Mouse (Mus musculus): ENCODE measurements around the gene Igfbpl1. TPM values are rescaled to one million over a fixed set of nuclear protein-coding genes. Genes with fewer than 3 reads are reported as not detected.

Gene Igfbpl1
- total and polyA plus RNA-seq, 3 experiments, result not detected

- Histone ChIP-seq H3K9me3 (replicated peaks; ENCODE audit: low read length) (no peaks in the 10 kb centered on the region), H3K36me3 (replicated peaks in 1 of 2; ENCODE audit: control insufficient read depth in 1 of 2, insufficient read depth in 1 of 2, low read length in 1 of 2) (no peaks in the 10 kb centered on the region), H3K27me3 (replicated peaks) (peaks cover 2% of the 10 kb centered on the region), H3K9ac (ENCODE audit: insufficient read depth, low read depth) (no peak overlapping the region), H3K4me3 (replicated peaks in 1 of 3; ENCODE audit: low read depth in 2 of 3, low read length in 2 of 3, poor library complexity in 1 of 3) (no peak overlapping the region), H3K4me2 (ENCODE audit: insufficient read depth, low read depth, poor library complexity, severe bottlenecking) (no peak overlapping the region), H3K79me2 (replicated peaks; ENCODE audit: control insufficient read depth, extremely low read depth, insufficient read depth, poor library complexity, severe bottlenecking) (no peaks in the 10 kb centered on the region), H3K27ac (ENCODE audit: insufficient read depth, low read depth) (no peak overlapping the region), H3K4me1 (ENCODE audit: control insufficient read depth in 1 of 2, insufficient read depth in 2 of 2) (peaks cover 0 to 6% of the 10 kb centered on the region in 2 experiments; a peak in 2 of 4 replicates)
- no peak for TF ChIP-seq ZKSCAN1 (IDR thresholded peaks at IDR 0.05; ENCODE audit: borderline replicate concordance, low read depth, low read length)
- in situ Hi-C loops (cut with MboI; ENCODE audit: low pct_ligation_motif_present, low pct_unique_long_range_greater_than_20kb, low sequenced_read_pairs), result no loop called here
- DNase-seq (ENCODE audit: extremely low read depth), result no peak
- dilution Hi-C loops (cut with MboI; ENCODE audit: extremely low pct_ligation_motif_present, extremely low pct_unique_long_range_greater_than_20kb, low sequenced_read_pairs), result no loop called here
Measured at GRCm38 (mm10) chr4:45849419-45849818, 22.7 kb upstream of the Igfbpl1 start.

GRCm38 (mm10) chr4:45848825-45849156 is 22.1 kb upstream of the Igfbpl1 start:
- no peaks in the 10 kb centered on the region for H3K9me3 ChIP-seq (replicated peaks; ENCODE audit: low read length)
- no peaks in the 10 kb centered on the region for H3K36me3 ChIP-seq (replicated peaks in 1 of 2; ENCODE audit: control insufficient read depth in 1 of 2, insufficient read depth in 1 of 2, low read length in 1 of 2)
- no peak for DNase-seq (ENCODE audit: extremely low read depth)
- H3K4me1 ChIP-seq (ENCODE audit: control insufficient read depth in 1 of 2, insufficient read depth in 2 of 2), result peaks cover 0 to 6% of the 10 kb centered on the region in 2 experiments; a peak in 2 of 4 replicates
- H3K27ac ChIP-seq (ENCODE audit: insufficient read depth, low read depth), result no peak overlapping the region
- H3K9ac ChIP-seq (ENCODE audit: insufficient read depth, low read depth), result no peak overlapping the region
- H3K4me2 ChIP-seq (ENCODE audit: insufficient read depth, low read depth, poor library complexity, severe bottlenecking), result no peak overlapping the region
- in situ Hi-C loops (cut with MboI; ENCODE audit: low pct_ligation_motif_present, low pct_unique_long_range_greater_than_20kb, low sequenced_read_pairs), result no loop called here
- H3K4me3 ChIP-seq (replicated peaks in 1 of 3; ENCODE audit: low read depth in 2 of 3, low read length in 2 of 3, poor library complexity in 1 of 3), result no peak overlapping the region
- TF ChIP-seq MAX (IDR thresholded peaks at IDR 0.05; ENCODE audit: low read length) (no peak), TBP (conservative IDR thresholded peaks at IDR 0.05; ENCODE audit: low read depth, low read length) (no peak), RAD21 (IDR thresholded peaks at IDR 0.05; ENCODE audit: low read depth, low read length) (no peak), MXI1 (IDR thresholded peaks at IDR 0.05; ENCODE audit: low read depth, low read length) (no peak), POLR2A (IDR thresholded peaks at IDR 0.05; ENCODE audit: low read depth, low read length) (no peak), MAZ (IDR thresholded peaks at IDR 0.05; ENCODE audit: low read depth, low read length) (no peak), ZNF384 (IDR thresholded peaks at IDR 0.05; ENCODE audit: low read depth, low read length) (no peak), EP300 (IDR thresholded peaks at IDR 0.05; ENCODE audit: low read length) (no peak), MAFK (IDR thresholded peaks at IDR 0.05; ENCODE audit: insufficient replicate concordance, low read length) (no peak), NRF1 (IDR thresholded peaks at IDR 0.05; ENCODE audit: low read depth, low read length) (no peak), SIN3A (IDR thresholded peaks at IDR 0.05; ENCODE audit: low read length) (no peak), MEF2A (IDR thresholded peaks at IDR 0.05; ENCODE audit: borderline replicate concordance, low read depth, low read length) (no peak), ELF1 (IDR thresholded peaks at IDR 0.05; ENCODE audit: low read depth, low read length) (no peak), ZC3H11A (IDR thresholded peaks at IDR 0.05; ENCODE audit: low read depth, low read length) (no peak), PAX5 (IDR thresholded peaks at IDR 0.05; ENCODE audit: low read length) (no peak), NELFE (IDR thresholded peaks at IDR 0.05; ENCODE audit: low read depth, low read length) (no peak), USF1 (IDR thresholded peaks at IDR 0.05; ENCODE audit: low read depth, low read length) (no peak), UBTF (IDR thresholded peaks at IDR 0.05; ENCODE audit: low read depth, low read length) (no peak)
- peaks cover 2% of the 10 kb centered on the region for H3K27me3 ChIP-seq (replicated peaks)
- dilution Hi-C loops (cut with MboI; ENCODE audit: extremely low pct_ligation_motif_present, extremely low pct_unique_long_range_greater_than_20kb, low sequenced_read_pairs), result no loop called here
- no peaks in the 10 kb centered on the region for H3K79me2 ChIP-seq (replicated peaks; ENCODE audit: control insufficient read depth, extremely low read depth, insufficient read depth, poor library complexity, severe bottlenecking)
